Mouse (Mus musculus) neural tube, embryonic 15.5 days (tissue): ENCODE measurements around the gene Abca8b. TPM values are rescaled to one million over a fixed set of nuclear protein-coding genes. Genes with fewer than 3 reads are reported as not detected.

Experiments
- ATAC-seq: fragments of 200-750 bp; cut with Nextera tagmentation; 2 replicates; pipeline ENCODE4 v1.8.0; 2017; ENCODE audit warnings: mild to moderate bottlenecking, moderate TSS enrichment, moderate library complexity; ENCODE audit not compliant: low FRiP score
- H3K27ac ChIP-seq: fragments of 300-500 bp; sonication (generic); replicated peaks from 2 replicates; pipeline ENCODE4 v1.5.1; 2015; ENCODE audit warnings: mild to moderate bottlenecking, inconsistent platforms
- H3K27me3 ChIP-seq: fragments of 300-500 bp; sonication (generic); replicated peaks from 2 replicates; pipeline ENCODE4 v1.6.1; 2015; ENCODE audit warnings: inconsistent platforms
- H3K36me3 ChIP-seq: fragments of 300-500 bp; sonication (generic); 2 replicates; pipeline ENCODE4 v1.6.1; 2015; ENCODE audit warnings: inconsistent platforms
- H3K4me1 ChIP-seq: fragments of 300-500 bp; sonication (generic); 2 replicates; pipeline ENCODE4 v1.6.1; 2015; ENCODE audit warnings: inconsistent platforms
- H3K4me2 ChIP-seq: fragments of 300-500 bp; sonication (generic); 2 replicates; pipeline ENCODE4 v1.6.1; 2015; ENCODE audit warnings: inconsistent platforms, mild to moderate bottlenecking, moderate library complexity
- H3K4me3 ChIP-seq: fragments of 300-500 bp; sonication (generic); replicated peaks from 2 replicates; pipeline ENCODE4 v1.5.1; 2015; ENCODE audit warnings: mild to moderate bottlenecking, inconsistent platforms
- H3K9ac ChIP-seq: fragments of 300-500 bp; sonication (generic); replicated peaks from 2 replicates; pipeline ENCODE4 v1.6.1; 2015; ENCODE audit warnings: mild to moderate bottlenecking, inconsistent platforms
- H3K9me3 ChIP-seq: fragments of 300-500 bp; sonication (generic); replicated peaks from 2 replicates; pipeline ENCODE4 v1.6.1; 2016; ENCODE audit warnings: inconsistent platforms
- WGBS: fragments of 180-500 bp; shearing (Covaris S2); methylation state at CpG from one replicate; pipeline ENCODE4 v1.1.7; 2015; ENCODE audit warnings: mixed read lengths; 5-methylcytosine and 5-hydroxymethylcytosine counted together
- polyA plus RNA-seq: library from polyadenylated mRNA; unstranded; fragments of >200 nt; fragmentation: Nextera tagmentation; extraction: Ambion mirVana; gene quantifications from 2 replicates; pipeline ENCODE4 v1.2.1, GENCODE M21; 2015

Abca8b gene
- polyA plus RNA-seq, 1 experiment from 2014 or later = 1.4 TPM

DNA sequence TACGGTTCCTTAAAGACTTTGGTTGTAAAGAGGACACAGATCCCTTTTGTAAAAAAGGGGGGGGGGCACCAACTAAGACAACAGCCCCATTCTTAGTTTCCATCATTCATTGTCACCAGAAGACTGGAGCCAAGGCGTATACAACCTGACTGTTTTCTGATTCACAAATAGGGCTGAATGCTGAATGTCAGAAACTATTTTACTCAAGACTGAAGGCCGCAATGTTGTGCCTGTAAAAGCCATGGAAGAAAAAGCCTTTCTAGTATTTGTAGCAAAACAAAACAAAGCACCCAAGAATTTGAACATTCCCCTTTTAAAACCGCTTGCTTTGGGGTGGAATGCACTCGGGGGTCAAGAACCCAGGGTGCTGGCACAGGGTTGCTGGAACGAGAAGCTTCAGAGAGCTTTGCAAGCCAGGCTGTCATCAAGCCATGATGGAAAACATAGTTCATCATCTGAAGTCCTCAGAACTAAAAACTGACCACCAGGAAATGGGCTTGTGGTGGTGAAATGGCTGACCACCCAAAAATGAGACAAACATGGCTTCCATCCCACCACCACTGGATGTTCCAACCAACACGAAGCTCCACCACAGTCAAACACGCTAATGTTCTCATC, 104.2 kb downstream of the Abca8b start:
- ATAC-seq = no peak
- 68% methylated on average over 8 of the region's 8 CpGs for WGBS

DNA sequence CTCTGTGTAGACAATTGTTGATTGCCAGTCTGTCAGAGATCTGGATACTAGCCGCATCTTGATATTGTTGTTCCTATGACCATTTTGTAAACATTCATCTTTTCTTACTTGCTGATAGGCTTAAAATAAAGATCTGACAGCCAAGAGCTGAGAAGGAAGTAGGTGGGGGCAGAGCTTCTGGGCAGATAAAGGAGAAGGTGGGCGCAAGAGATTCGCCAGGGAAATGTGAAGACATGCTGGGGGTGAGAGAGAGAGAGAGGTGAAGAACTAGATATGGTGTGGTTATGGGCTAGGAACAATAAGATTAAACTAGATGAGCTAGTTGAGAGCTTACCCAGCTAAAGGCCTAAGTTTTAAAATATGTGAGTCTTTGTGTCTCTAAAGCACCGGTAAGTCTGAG, 106.0 kb downstream of the Abca8b start:
- 96% methylated on average over 4 of the region's 4 CpGs for WGBS
- no peak for ATAC-seq
- Histone ChIP-seq H3K4me1 (no peaks in the 10 kb centered on the region), H3K9me3 (no peaks in the 10 kb centered on the region), H3K27me3 (no peaks in the 10 kb centered on the region), H3K9ac (no peak overlapping the region), H3K36me3 (no peaks in the 10 kb centered on the region), H3K4me3 (no peak overlapping the region), H3K27ac (no peak overlapping the region), H3K4me2 (no peak overlapping the region)

More for the DNA sequence above, 104.2 kb downstream of the Abca8b start:
- Histone ChIP-seq H3K27ac (no peak overlapping the region), H3K36me3 (no peaks in the 10 kb centered on the region), H3K4me3 (no peak overlapping the region), H3K27me3 (no peaks in the 10 kb centered on the region), H3K9ac (no peak overlapping the region), H3K4me1 (no peaks in the 10 kb centered on the region), H3K9me3 (no peaks in the 10 kb centered on the region), H3K4me2 (no peak overlapping the region)

DNA sequence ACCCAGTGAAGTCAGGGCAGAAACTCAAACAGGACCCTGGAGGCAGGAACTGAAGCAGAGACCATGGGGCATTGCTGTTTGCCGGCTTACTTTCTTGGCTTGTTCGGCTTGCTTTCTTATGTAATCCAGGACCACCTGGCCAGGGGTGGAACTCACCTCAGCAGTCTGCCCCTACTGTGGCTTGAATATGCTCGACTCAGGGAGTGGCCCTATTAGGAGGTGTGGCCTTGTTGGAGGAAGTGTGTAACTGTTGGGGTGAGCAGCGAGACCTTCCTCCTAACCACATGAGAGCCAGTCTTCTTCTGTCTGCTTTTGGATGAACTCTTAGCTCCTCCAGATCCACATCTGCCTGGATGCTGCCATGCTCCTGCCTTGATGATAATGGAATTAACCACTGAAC, 108.9 kb downstream of the Abca8b start:
- Histone ChIP-seq H3K9ac (no peak overlapping the region), H3K27me3 (no peaks in the 10 kb centered on the region), H3K9me3 (no peaks in the 10 kb centered on the region), H3K4me2 (no peak overlapping the region), H3K4me3 (no peak overlapping the region), H3K36me3 (no peaks in the 10 kb centered on the region), H3K4me1 (no peaks in the 10 kb centered on the region), H3K27ac (no peak overlapping the region)
- WGBS = 96% methylated on average over 4 of the region's 4 CpGs
- no peak for ATAC-seq

DNA sequence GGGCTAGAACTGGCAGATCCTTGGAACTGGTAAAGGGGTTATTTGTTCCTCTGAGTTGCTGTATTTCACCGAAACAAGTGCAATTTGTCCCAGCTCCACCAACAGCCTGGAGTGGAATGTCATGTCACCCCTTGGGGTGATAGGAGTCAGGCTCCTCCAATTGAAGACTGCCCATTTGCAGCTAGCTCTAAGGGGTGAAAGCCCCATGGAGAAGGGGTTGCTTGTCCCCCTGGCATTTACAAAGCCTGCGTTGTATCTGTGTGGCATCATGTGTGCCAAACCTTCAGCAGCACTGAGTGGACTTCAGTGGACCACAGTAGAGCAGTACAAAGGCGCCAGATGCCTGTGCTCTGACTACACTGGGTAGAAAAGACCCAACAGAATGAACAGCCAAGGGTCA, 110.1 kb downstream of the Abca8b start:
- no peaks in the 10 kb centered on the region for H3K4me1 ChIP-seq
- WGBS = 85% methylated on average over 3 of the region's 3 CpGs

DNA sequence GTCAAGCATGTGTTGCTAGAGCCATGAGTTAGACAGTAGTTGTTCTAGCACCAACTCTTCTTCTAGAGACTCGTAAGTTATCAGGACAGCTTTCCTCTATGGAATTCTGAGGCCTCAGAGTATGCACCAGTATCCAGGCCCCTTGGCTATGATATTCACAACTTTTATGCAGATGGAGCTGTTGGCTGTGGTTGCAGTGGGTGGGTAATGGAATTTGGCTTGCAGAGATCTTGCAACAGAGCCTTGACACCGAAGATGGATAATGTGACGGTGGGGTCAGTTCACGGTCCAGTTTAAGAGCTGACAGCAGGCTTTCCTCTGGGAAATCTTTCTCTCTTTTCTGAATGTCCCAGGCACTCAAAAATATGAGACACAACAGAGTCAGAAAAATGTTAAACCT, 110.8 kb downstream of the Abca8b start:
- H3K4me1 ChIP-seq = no peaks in the 10 kb centered on the region
- no peak overlapping the region for H3K27ac ChIP-seq
- no peak for ATAC-seq
- no peak overlapping the region for H3K4me3 ChIP-seq
- no peak overlapping the region for H3K9ac ChIP-seq
- H3K9me3 ChIP-seq = no peaks in the 10 kb centered on the region
- 78% methylated on average over 4 of the region's 4 CpGs for WGBS
- H3K4me2 ChIP-seq = no peak overlapping the region
- no peaks in the 10 kb centered on the region for H3K27me3 ChIP-seq
- H3K36me3 ChIP-seq = no peaks in the 10 kb centered on the region

More for the DNA sequence above, 110.1 kb downstream of the Abca8b start:
- H3K4me2 ChIP-seq = no peak overlapping the region
- H3K9me3 ChIP-seq = no peaks in the 10 kb centered on the region
- H3K4me3 ChIP-seq = no peak overlapping the region
- ATAC-seq = no peak
- no peaks in the 10 kb centered on the region for H3K27me3 ChIP-seq
- no peak overlapping the region for H3K9ac ChIP-seq
- H3K36me3 ChIP-seq = no peaks in the 10 kb centered on the region
- H3K27ac ChIP-seq = no peak overlapping the region

DNA sequence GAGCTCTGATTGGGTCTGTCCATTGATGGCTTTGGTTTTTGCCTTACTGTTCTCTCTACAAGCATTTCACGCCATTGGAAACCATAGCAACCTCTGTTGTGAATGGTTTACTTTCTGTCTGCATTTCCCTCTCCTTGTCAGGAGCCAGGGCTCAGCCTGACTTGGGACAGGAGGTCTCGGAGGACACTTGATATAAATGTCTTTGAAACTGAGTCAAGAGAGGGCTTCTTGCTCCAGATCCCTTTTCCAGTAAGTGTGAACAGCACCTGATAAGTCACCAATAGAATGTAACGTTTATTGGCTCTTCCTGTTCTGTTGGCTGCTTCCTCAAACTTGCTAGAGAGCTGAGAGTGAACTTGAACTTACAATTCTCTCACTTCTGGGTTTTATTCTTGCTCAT, 111.5 kb downstream of the Abca8b start:
- no peak overlapping the region for H3K9ac ChIP-seq
- 53% methylated on average over 3 of the region's 3 CpGs for WGBS
- no peak overlapping the region for H3K4me2 ChIP-seq
- ATAC-seq = no peak
- no peaks in the 10 kb centered on the region for H3K27me3 ChIP-seq
- no peaks in the 10 kb centered on the region for H3K9me3 ChIP-seq
- H3K4me3 ChIP-seq = no peak overlapping the region
- H3K27ac ChIP-seq = no peak overlapping the region
- H3K36me3 ChIP-seq = no peaks in the 10 kb centered on the region
- H3K4me1 ChIP-seq = no peaks in the 10 kb centered on the region

Other genes starting within 250 kb of the Abca8b start
- not detected in 2 replicates for gene 1700012B07Rik, start 167.8 kb downstream of the Abca8b start, polyA plus RNA-seq
- gene Abca8a, start 100.1 kb upstream of the Abca8b start, polyA plus RNA-seq = 2.6 and 4.1 TPM in 2 replicates
- 2.6 and 2.8 TPM in 2 replicates for gene Abca9, start 172.4 kb upstream of the Abca8b start, polyA plus RNA-seq